Mouse (Mus musculus) spleen, adult 2 months (tissue): ENCODE data around the gene Dph6.

Source experiments
- CTCF ChIP-seq: fragments of 200-500 bp; IDR thresholded peaks from 2 replicates; pipeline ENCODE4 v1.5.1; 2011; ENCODE audit warnings: mild to moderate bottlenecking, inconsistent platforms; ENCODE audit not compliant: insufficient read depth, insufficient read length, insufficient replicate concordance; ENCODE audit errors: extremely low read depth
- POLR2A ChIP-seq: fragments of 200-500 bp; IDR thresholded peaks from 2 replicates; pipeline ENCODE4 v1.6.1; 2011; ENCODE audit warnings: low read depth, low read length, inconsistent platforms

DNA sequence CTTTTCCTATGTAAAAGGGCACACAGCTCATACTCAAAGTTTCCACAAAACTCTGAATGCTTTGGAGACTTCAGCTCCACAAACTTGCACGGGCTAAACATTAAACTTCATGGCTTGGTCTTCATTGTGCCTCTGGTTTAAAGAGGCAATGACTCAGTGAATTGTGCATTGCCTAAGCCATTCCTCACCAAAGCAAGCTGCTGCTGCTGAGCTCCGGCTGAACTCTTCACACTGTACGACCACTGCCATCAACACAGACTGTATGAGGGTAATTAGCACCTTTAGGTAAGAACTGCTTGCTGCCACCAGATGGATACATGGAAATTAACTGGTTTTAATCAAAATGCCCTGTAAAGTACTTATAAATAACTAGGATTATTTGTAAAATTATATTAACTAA, 134.9 kb downstream of the Dph6 start:
- no peak for TF ChIP-seq POLR2A
- TF ChIP-seq CTCF = no peak
